Mouse (Mus musculus) intestine, embryonic 14.5 days (tissue): ENCODE measurements around the gene Zfp108. TPM values are rescaled to one million over a fixed set of nuclear protein-coding genes. Genes with fewer than 3 reads are reported as not detected.

Source experiments
- ATAC-seq: fragments of 200-750 bp; cut with Nextera tagmentation; replicated peaks from 2 replicates; pipeline ENCODE4 v1.8.0; 2017; ENCODE audit warnings: low read depth, moderate number of reproducible peaks, moderate TSS enrichment, moderate library complexity; ENCODE audit not compliant: low FRiP score, low TSS enrichment
- DNase-seq: peaks from one replicate; pipeline ENCODE4 v3.0.0-alpha.2; 2018; ENCODE audit warnings: low spot score
- H3K27ac ChIP-seq: fragments of 300-500 bp; sonication (generic); 2 replicates; pipeline ENCODE4 v1.5.1; 2014; ENCODE audit warnings: low read depth, mild to moderate bottlenecking, control low read depth
- H3K27me3 ChIP-seq: fragments of 300-500 bp; sonication (generic); replicated peaks from 2 replicates; pipeline ENCODE4 v1.6.1; 2014; ENCODE audit warnings: low read length, control low read depth; ENCODE audit not compliant: control insufficient read depth, insufficient read depth
- H3K36me3 ChIP-seq: fragments of 300-500 bp; sonication (generic); 2 replicates; pipeline ENCODE4 v1.6.1; 2014; ENCODE audit warnings: low read length, control low read depth; ENCODE audit not compliant: control insufficient read depth, insufficient read depth
- H3K4me1 ChIP-seq: fragments of 300-500 bp; sonication (generic); replicated peaks from 2 replicates; pipeline ENCODE4 v1.6.1; 2014; ENCODE audit warnings: low read length, control low read depth, mixed read lengths; ENCODE audit not compliant: control insufficient read depth, insufficient read depth
- H3K4me2 ChIP-seq: fragments of 300-500 bp; sonication (generic); 2 replicates; pipeline ENCODE4 v1.6.1; 2014; ENCODE audit warnings: low read length
- H3K4me3 ChIP-seq: fragments of 300-500 bp; sonication (generic); 2 replicates; pipeline ENCODE4 v1.5.1; 2014; ENCODE audit warnings: low read depth, low read length, control low read depth, mixed read lengths
- H3K9ac ChIP-seq: fragments of 300-500 bp; sonication (generic); 2 replicates; pipeline ENCODE4 v1.6.1; 2014; ENCODE audit warnings: mild to moderate bottlenecking, low read length
- H3K9me3 ChIP-seq: fragments of 300-500 bp; sonication (generic); 2 replicates; pipeline ENCODE4 v1.6.1; 2016; ENCODE audit warnings: low read length, control low read depth; ENCODE audit not compliant: control insufficient read depth
- whole genome bisulfite sequencing: fragments of 180-500 bp; shearing (Covaris S2); extraction: QIAGEN DNeasy Blood & Tissue Kit; methylation state at CpG from one replicate; pipeline ENCODE4 v1.1.7; 2014; 5-methylcytosine and 5-hydroxymethylcytosine counted together
- polyA plus RNA-seq: library from polyadenylated mRNA; unstranded; fragments of >200 nt; fragmentation: Nextera tagmentation; extraction: Ambion mirVana; gene quantifications from 2 replicates; pipeline ENCODE4 v1.2.1, GENCODE M21; 2014

Gene Zfp108
- polyA plus RNA-seq, 1 experiment from 2014 or later = 3.4 TPM

- Histone ChIP-seq H3K27ac (peak overlapping the region; percentile 88; the same call in 1 of the 2 replicates), H3K27me3 (no peaks in the 10 kb centered on the region), H3K9ac (peak overlapping the region; percentile 71), H3K9me3 (no peaks in the 10 kb centered on the region), H3K4me1 (no peaks in the 10 kb centered on the region; the same call in 1 of the 2 replicates), H3K4me2 (peak overlapping the region; percentile 80), H3K36me3 (peaks cover 35% of the 10 kb centered on the region), H3K4me3 (peak overlapping the region; percentile 73)
- ATAC-seq (peak; percentile 41), DNase-seq (peak; percentile 63)
- 2% methylated on average over 18 of the region's 18 CpGs for WGBS
Observed at GRCm38 (mm10) chr7:24299823-24300481, 45.4 kb downstream of the Zfp108 start.

GRCm38 (mm10) chr7:24300771-24301282 lies 46.2 kb downstream of the Zfp108 start, which contains the start of gene Zfp61:
Gene Zfp61 (minus strand): TSS chr7:24301232.
- WGBS = 2% methylated on average over 13 of the region's 13 CpGs
- DNase-seq (peak; percentile 80), ATAC-seq (peak; percentile 68)
- Histone ChIP-seq H3K27me3 (no peaks in the 10 kb centered on the region), H3K27ac (peak within 1 kb of the TSS; percentile 52; the same call in 1 of the 2 replicates), H3K36me3 (peaks cover 26% of the 10 kb centered on the region), H3K9me3 (no peaks in the 10 kb centered on the region), H3K4me2 (peak within 1 kb of the TSS; percentile 80), H3K9ac (peak within 1 kb of the TSS; percentile 71; the same call in 1 of the 2 replicates), H3K4me1 (no peaks in the 10 kb centered on the region; the same call in 1 of the 2 replicates), H3K4me3 (peak within 1 kb of the TSS; percentile 73)

Other genes with a start within 250 kb of the Zfp108 start
- gene Vmn1r183, start 201.5 kb upstream of the Zfp108 start, polyA plus RNA-seq = 0.07 TPM in 1 of 2 replicates, not detected in the other
- gene Zfp180, start 172.9 kb upstream of the Zfp108 start, polyA plus RNA-seq = 20.5 and 26.3 TPM in 2 replicates
- 5.5 and 7.6 TPM in 2 replicates for gene Zfp112, start 142.5 kb upstream of the Zfp108 start, polyA plus RNA-seq
- gene Zfp235, start 120.6 kb upstream of the Zfp108 start, polyA plus RNA-seq = 16.5 and 19.4 TPM in 2 replicates
- gene Zfp114, start 79.7 kb upstream of the Zfp108 start, polyA plus RNA-seq = 5.0 and 6.3 TPM in 2 replicates
- gene Zfp111, start 43.4 kb upstream of the Zfp108 start, polyA plus RNA-seq = 9.1 and 12.8 TPM in 2 replicates
- 4.4 and 5.6 TPM in 2 replicates for gene Zfp109, start 17.2 kb upstream of the Zfp108 start, polyA plus RNA-seq
- gene Zfp93, start 15.6 kb downstream of the Zfp108 start, polyA plus RNA-seq = 7.4 and 8.1 TPM in 2 replicates
- gene Zfp61, start 46.4 kb downstream of the Zfp108 start, polyA plus RNA-seq = 24.7 and 31.8 TPM in 2 replicates
- 9.1 and 12.0 TPM in 2 replicates for gene Zfp94, start 61.9 kb downstream of the Zfp108 start, polyA plus RNA-seq
- not detected in 2 replicates for gene Tescl, start 79.1 kb downstream of the Zfp108 start, polyA plus RNA-seq
- not detected in 2 replicates for gene Lypd5, start 94.4 kb downstream of the Zfp108 start, polyA plus RNA-seq
- gene Kcnn4, start 115.5 kb downstream of the Zfp108 start, polyA plus RNA-seq = 0.43 and 0.70 TPM in 2 replicates
- gene Smg9, start 144.8 kb downstream of the Zfp108 start, polyA plus RNA-seq = 24.0 and 24.5 TPM in 2 replicates
- not detected in 2 replicates for gene Irgc1, start 197.5 kb downstream of the Zfp108 start, polyA plus RNA-seq
- gene Plaur, start 207.7 kb downstream of the Zfp108 start, polyA plus RNA-seq = 10.0 and 10.7 TPM in 2 replicates
- gene Cadm4, start 227.2 kb downstream of the Zfp108 start, polyA plus RNA-seq = 0.64 and 1.7 TPM in 2 replicates